Mouse (Mus musculus) limb, embryonic 11.5 days (tissue): Measurements from ENCODE around the gene Spaca5. TPM values are rescaled to one million over a fixed set of nuclear protein-coding genes. Genes with fewer than 3 reads are reported as not detected.

Experiments
- polyA plus RNA-seq: library from polyadenylated mRNA; unstranded; fragments of >200 nt; fragmentation: Nextera tagmentation; extraction: Ambion mirVana; gene quantifications from 2 replicates; pipeline ENCODE4 v1.2.1, GENCODE M21; 2014

Spaca5 gene
- polyA plus RNA-seq, 1 experiment from 2014 or later = not detected

Other genes with a start within 250 kb of the Spaca5 start
- 12.9 and 13.1 TPM in 2 replicates for gene Timp1, start 198.2 kb upstream of the Spaca5 start, polyA plus RNA-seq
- gene Syn1, start 147.4 kb upstream of the Spaca5 start, polyA plus RNA-seq = 0.13 and 0.16 TPM in 2 replicates
- gene Cfp, start 136.9 kb upstream of the Spaca5 start, polyA plus RNA-seq = 3.1 and 3.8 TPM in 2 replicates
- 9.4 and 9.8 TPM in 2 replicates for gene Elk1, start 117.8 kb upstream of the Spaca5 start, polyA plus RNA-seq
- 53.2 and 56.2 TPM in 2 replicates for gene Uxt, start 106.4 kb upstream of the Spaca5 start, polyA plus RNA-seq
- 5.5 and 5.9 TPM in 2 replicates for gene Zfp182, start 6.1 kb upstream of the Spaca5 start, polyA plus RNA-seq
- 1.1 and 1.6 TPM in 2 replicates for gene Zfp300, start 21.1 kb downstream of the Spaca5 start, polyA plus RNA-seq
- gene Ssxa1, start 47.4 kb downstream of the Spaca5 start, polyA plus RNA-seq = not detected in 2 replicates
- gene Gm21876, start 107.2 kb downstream of the Spaca5 start, polyA plus RNA-seq = not detected in 2 replicates